Mouse (Mus musculus): ENCODE measurements around the gene Gimd1.
A peak's percentile ranks its signal among the peaks of the same experiment; 100 is the strongest.

Gimd1 gene

GRCm38 (mm10) chr3:132629601-132630239 is at the start of gene Gimd1:
Gene Gimd1 (plus strand): TSS chr3:132629820.
- DNase-seq (ENCODE audit: low read depth, low spot score) = no peak

GRCm38 (mm10) chr3:132581198-132581597 is 48.4 kb upstream of the Gimd1 start:
- DNase-seq (ENCODE audit: low read depth, low spot score) = no peak

DNA sequence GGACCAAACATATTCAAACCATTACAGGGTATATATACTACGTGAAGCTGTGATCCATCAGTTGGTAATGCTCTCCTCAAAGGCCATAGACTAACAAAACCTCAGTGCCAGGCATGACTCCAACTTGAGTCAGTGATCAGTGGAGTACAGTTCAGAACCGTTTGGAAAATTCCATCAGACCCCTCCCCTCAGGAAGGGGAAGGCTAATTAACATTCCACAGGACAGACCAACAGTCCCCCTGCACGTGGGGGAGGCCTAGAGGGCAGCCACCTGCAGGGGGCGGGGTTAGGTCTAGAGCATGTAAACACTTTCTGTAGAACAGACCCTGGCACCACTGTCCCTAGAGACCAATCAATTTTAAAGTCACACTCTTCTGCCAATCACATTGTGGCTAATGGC is 47.3 kb upstream of the Gimd1 start:
- no peak for DNase-seq (ENCODE audit: low read depth, low spot score)

DNA sequence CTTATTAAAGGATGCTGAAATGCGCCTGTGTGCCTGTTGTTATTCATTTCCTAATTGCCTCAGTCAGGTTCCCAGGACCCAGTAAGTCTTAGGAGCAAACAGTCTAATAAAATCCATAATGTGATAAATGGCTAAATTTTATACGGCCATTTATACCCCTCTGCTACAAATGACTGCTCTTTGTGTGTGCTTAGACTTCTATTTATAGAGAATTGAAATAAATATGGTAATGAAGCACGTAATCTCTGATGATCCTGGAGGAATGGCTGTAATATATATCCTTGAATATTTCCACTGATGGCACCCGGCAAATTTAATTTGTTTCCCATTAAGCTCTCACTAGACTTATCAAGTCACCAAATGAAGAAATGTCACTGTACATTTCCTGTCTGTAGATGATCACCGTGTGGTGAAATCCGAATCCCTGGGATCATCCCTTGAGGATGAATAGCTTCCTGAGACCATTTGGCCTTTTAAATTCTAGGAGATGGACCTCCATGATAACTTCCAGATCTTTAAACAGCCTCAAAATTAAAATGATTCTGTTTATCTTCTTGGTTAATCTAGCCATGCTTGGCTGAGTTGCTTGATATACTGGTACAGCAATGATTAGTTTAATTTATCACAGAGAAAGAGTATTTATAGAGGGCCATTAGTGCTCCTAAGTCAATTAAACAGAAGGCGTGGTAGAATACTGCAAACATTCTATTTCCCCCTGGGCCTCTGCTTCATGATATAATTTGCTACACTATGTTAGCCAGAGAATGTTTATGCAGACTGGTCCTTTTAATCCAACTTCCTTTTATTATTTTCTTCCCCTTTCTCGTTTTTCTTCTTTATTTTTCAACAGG is 44.3 kb upstream of the Gimd1 start:
- no peak for DNase-seq (ENCODE audit: low read depth, low spot score)

DNA sequence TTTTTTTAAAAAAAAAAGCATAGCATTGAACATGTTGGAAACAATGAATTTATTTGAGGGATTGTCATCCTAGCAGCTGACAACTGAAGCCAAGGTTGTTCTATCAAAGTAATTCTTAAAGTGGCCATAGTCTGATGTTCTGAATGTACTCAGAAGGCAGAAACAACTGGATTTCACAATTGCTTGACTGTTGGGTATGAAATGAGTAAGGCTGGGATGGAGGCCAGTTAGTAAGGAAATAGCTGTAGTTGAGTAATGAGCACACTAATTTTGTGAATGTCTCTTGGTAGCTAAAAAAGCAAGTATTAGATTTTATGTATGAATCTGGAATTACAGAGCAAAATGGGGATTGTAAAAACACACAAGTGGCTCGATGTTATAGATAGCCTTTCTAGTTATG is 41.5 kb upstream of the Gimd1 start:
- no peak for DNase-seq (ENCODE audit: low read depth, low spot score)

DNA sequence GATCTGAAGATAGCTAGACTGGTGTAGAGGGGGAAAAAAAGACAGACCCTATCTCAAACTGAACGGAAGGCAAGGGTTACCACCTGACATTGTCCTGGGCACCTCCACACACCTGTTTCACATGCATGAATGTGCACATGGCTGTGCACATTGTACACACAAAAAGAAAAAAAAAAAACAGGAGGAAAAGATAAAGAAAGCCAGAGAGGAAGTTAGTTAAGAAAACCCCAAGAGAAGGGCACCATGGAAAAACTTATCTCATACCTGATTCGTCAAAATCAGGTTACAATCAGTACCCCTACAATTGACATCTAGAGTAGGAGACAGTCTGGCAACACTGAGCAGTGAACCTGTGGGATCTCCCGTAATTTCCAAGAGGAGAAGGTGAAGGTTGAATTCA is 39.6 kb upstream of the Gimd1 start:
- DNase-seq (ENCODE audit: low read depth, low spot score) = no peak

DNA sequence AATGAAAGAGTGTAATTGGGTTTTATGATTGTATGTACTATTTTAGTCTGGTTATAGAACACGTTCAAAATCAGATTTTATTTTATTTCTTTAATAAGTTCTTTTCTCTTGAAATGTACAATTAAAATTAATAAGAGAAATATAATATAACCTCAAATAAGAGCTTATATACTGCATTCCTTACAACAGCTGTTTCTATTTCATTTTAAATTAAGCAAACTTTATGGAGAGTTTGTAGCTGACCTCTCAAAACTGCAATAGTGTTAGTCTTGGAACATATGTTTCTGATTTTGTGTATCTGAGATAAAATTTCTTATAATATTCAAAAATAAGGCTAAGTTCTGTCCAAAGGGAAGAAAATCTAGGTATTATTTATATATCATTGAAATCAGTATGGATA is 39.0 kb upstream of the Gimd1 start:
- no peak for DNase-seq (ENCODE audit: low read depth, low spot score)

GRCm38 (mm10) chr3:132628741-132629140 is 879 bp upstream of the Gimd1 start:
- no peak for DNase-seq (ENCODE audit: low read depth, low spot score)

DNA sequence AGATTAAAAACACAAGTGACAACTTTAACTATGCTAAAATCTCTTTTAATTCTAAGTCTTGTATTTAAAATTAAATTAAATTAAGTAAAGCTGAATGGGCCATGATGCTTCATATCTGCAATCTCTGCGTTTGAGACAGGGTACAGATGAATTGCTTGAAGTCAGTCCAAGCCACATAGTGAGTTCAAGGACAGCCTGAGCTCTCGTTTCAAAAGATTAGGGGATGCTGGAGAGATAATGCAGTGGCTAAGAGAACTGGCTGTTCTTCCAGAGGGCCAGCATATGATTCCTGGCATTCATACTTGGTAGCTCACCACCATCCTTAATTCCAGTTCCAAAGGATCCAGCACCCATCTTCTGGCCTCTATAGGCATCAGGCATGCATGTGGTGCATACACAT is 3.6 kb downstream of the Gimd1 start:
- DNase-seq (ENCODE audit: low read depth, low spot score) = no peak

DNA sequence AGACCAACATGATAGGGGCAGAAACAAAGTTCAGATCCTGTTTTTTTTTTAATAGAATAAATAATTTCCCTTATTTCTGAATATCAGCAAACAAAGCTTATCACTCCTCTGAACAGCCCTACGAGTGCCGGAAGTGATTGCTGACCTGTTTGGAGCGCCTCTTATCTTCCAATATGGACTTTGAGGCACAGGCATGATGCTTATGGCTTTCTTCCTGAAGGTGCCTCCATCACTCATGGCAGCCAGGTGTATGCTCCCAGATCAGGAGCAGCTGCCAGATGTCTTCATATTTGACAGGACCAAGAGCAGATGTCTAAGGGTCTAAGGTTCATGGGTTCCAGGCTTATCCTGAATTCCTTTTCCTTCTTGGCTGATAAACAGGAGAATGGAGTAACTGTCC is 7.5 kb downstream of the Gimd1 start:
- DNase-seq (ENCODE audit: low read depth, low spot score) = no peak

- no peak for DNase-seq (ENCODE audit: low read depth, low spot score)
Observed at GRCm38 (mm10) chr3:132644071-132644470, 14.5 kb downstream of the Gimd1 start.

DNA sequence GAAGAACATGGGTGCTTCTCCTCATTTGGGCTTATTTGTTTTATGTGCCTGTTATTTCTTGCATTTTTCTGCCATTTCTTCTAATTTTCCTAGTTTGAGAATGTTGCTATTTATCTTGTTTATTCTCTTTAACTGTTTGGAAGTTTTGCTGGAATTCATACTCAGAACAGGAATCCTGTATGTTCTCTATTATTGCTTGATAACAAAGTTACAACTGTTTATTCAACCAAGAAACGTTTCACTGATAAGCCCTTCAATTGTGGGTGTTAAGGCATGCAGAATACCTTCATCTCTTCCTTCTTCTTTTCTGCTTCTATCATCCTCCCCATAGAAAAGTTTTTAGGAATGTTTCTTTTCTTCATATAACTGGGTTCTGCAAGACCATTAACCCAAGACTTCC is 17.2 kb downstream of the Gimd1 start:
- DNase-seq (ENCODE audit: low read depth, low spot score) = no peak

GRCm38 (mm10) chr3:132649368-132649767 is 19.7 kb downstream of the Gimd1 start:
- no peak for DNase-seq (ENCODE audit: low read depth, low spot score)

- DNase-seq (ENCODE audit: low read depth, low spot score) = no peak
Observed at GRCm38 (mm10) chr3:132650191-132650590, 20.6 kb downstream of the Gimd1 start.

DNA sequence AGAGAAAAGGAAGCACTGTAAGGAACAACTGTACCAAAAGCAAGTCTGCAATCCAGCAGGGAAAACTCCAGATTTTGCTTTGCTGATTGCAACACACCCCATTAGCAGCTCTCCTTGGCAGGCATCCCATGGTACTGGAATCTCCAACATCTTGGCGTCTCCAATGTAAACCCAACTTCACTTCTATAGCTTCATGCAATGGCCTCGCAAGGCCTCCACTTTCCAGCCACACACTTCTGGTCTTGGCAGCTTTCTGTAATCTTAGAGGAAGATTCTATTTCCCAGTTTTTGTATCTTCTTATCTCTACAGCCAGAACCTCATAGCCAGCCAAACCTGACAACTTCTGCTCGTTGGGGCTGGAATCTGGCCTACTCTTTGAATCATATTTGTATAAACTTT is 22.2 kb downstream of the Gimd1 start:
- DNase-seq (ENCODE audit: low read depth, low spot score) = no peak

GRCm38 (mm10) chr3:132653959-132654358 is 24.3 kb downstream of the Gimd1 start:
- no peak for DNase-seq (ENCODE audit: low read depth, low spot score)

DNA sequence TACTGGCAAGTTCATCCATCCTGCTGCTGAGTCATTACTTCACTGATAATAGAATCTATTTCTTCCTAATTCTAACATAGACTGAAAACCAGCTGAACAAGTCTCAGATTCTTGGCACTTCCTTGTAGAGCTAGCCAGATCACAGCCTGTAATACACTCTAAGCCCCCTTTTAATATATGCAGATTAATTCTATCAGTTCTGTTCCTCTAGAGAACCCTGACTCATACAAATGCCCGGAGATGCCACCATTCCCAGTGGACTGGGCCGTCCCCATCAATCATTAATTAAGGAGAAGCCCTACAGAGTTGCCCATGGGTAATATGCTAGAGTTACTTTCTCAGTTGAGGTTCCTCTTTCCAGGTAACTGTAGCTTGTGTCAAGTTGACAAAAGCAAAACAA is 26.3 kb downstream of the Gimd1 start:
- no peak for DNase-seq (ENCODE audit: low read depth, low spot score)

GRCm38 (mm10) chr3:132677494-132677893 is 47.9 kb downstream of the Gimd1 start:
- no peak for DNase-seq (ENCODE audit: low read depth, low spot score)

DNA sequence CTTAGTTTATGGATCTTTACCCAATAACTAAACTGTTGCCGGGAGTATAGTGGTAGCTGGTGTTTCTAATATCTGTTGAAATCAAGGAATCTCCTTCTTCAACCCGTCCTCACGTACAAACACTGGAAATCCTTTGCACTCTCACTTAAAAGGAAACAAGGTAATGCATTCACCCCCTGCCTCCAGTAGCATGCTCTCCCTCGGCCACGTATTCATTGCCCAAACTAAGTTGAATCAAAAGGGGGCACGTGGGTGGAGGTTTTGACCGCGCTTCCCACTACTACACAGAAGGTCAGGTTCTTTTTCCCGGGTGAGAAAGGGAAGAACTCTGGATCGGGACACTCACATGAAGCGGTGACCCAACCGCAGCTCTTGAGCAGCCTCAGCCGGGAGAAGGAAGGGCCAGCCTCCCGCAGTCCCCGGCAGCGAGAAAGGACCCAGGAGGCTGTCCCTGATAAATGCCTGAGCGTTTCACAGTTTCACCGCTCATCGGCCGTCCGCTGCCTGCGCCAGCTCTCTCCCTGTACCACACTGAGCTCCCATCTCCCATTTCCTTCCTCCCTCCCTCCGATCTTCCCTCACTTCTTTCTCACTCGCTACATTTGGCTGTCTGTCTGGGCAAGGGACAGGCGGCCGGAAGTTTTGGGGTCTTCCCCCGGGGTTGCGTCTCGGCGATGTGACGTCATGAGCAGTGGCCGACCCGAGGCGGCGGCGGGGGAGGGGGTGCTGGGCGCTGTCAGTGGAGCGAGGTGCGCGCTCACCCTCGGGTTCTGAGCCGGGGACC is 54.0 kb downstream of the Gimd1 start, which contains the start of gene Tbck:
Gene Tbck, plus strand, starts transcription at position 698 of the 784 bp plus-strand sequence.
- peak; percentile 79 for DNase-seq (ENCODE audit: low read depth, low spot score)

GRCm38 (mm10) chr3:132684231-132684928 is 54.8 kb downstream of the Gimd1 start, which contains the start of gene Aimp1:
Gene Aimp1 (minus strand): TSS chr3:132684370.
- DNase-seq (ENCODE audit: low read depth, low spot score) = no peak

Data from WW6 (cell line).